In the genomic region with DNA sequence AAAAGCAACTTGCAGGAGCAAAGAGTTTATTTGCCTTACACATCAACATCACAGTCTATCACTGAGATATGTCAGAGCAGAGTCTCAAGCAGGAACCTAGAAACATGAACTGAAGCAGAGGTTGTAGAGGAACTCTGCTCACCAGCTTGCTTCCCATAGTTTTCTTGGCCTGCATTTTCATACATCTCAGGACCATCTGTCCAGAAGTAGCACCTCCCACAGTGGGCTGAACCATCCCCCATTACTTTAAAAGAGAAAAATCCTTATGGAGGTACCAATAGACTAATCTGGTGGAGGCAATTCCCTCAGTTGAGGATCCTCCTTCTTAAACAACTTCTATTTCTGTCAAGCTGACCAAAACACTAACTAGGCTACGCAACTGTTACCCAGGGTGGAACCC, we compare ENCODE assay signal across 13 mouse cellular contexts. TPM values are rescaled to one million over a fixed set of nuclear protein-coding genes. Genes with fewer than 3 reads are reported as not detected.
DNase-seq lines count a peak whose midpoint lies in the region.
"Had no signal": no experiment of that assay in that cellular context is flagged by ENCODE, and none has a peak within 500 bp of the region (broad histone marks: within the 10 kb centered on the region; RNA-seq: fewer than 3 reads in every experiment).

No protein-coding gene starts in this region.

- intact Hi-C loops in left cerebral cortex, postnatal 36 days (cut with DNase I) = no loop called here

- peak; percentile 12 for DNase-seq in layer of hippocampus, adult 11-12 months (ENCODE audit: low spot score)
- DNase-seq in layer of hippocampus, postnatal 25 days (ENCODE audit: extremely low spot score in 1 of 2, low spot score in 1 of 2) = no peak
- peak; percentile 25 to 38 for DNase-seq in left cerebral cortex, postnatal 36 days (ENCODE audit: low spot score in 2 of 2)
- no peak for DNase-seq in left cerebral cortex, adult 11 months (ENCODE audit: low spot score)
- DNase-seq in brain, adult 2 months (ENCODE audit: low read depth, low spot score) = peak; percentile 61
- DNase-seq in telencephalon, adult 2 months (ENCODE audit: low read depth, low spot score) = peak; percentile 47
- DNase-seq: adrenal gland, adult 2 months; adrenal gland, postnatal 25 days; cerebellum, adult 2 months; gastrocnemius, postnatal 10 days; heart, adult 18-20 months; heart, postnatal 10 days; heart, postnatal 4 days had no signal

RNA-seq across cellular contexts. Expression of gene Lmcd1, which starts 36.8 kb away (rescaled TPM):
- 1 to 10 TPM; 7.3 to 8.4 TPM for total RNA-seq in layer of hippocampus, postnatal 25 days (2021)
- 10 to 100 TPM in 1 of 2 experiments, 1 to 10 TPM in 1; 9.4 to 11.6 TPM for total RNA-seq in left cerebral cortex, postnatal 36 days (2021)

Comparison
In these comparisons a context has a peak if more than half of its experiments do, and no peak if none do; other contexts are left out.
1. DNase-seq: peak in layer of hippocampus, adult 11-12 months (single experiment), left cerebral cortex, postnatal 36 days (2 of 2), brain, adult 2 months (single experiment) and telencephalon, adult 2 months (single experiment); none in layer of hippocampus, postnatal 25 days (0 of 2) and left cerebral cortex, adult 11 months (single experiment).